Mouse (Mus musculus): ENCODE measurements around the gene Sds.
"Not testable (repeated sequence)": the region's sequence is repeated elsewhere in the genome, so short reads cannot be mapped to it uniquely, and the experiment has no call there.

The Sds gene

GRCm38 (mm10) chr5:120490679-120491192, 14.4 kb downstream of the Sds start:
- no peak for DNase-seq (ENCODE audit: low spot score)

GRCm38 (mm10) chr5:120492437-120492836, 16.1 kb downstream of the Sds start:
- DNase-seq (ENCODE audit: low spot score), result no peak

GRCm38 (mm10) chr5:120493440-120493839, 17.1 kb downstream of the Sds start:
- DNase-seq (ENCODE audit: low spot score), result no peak

GRCm38 (mm10) chr5:120493873-120494395, 17.6 kb downstream of the Sds start:
- no peak for DNase-seq (ENCODE audit: low spot score)

GRCm38 (mm10) chr5:120495064-120495702, 18.9 kb downstream of the Sds start:
- no peak for DNase-seq (ENCODE audit: low spot score)

GRCm38 (mm10) chr5:120495703-120496226, 19.4 kb downstream of the Sds start:
- no peak for DNase-seq (ENCODE audit: low spot score)

- DNase-seq (ENCODE audit: low spot score), result no peak
Observed at GRCm38 (mm10) chr5:120497071-120497470, 20.7 kb downstream of the Sds start.

GRCm38 (mm10) chr5:120499202-120499601, 22.9 kb downstream of the Sds start:
- DNase-seq (ENCODE audit: low spot score), result no peak

GRCm38 (mm10) chr5:120500609-120501008, 24.3 kb downstream of the Sds start:
- not testable (repeated sequence) for DNase-seq (ENCODE audit: low spot score)

GRCm38 (mm10) chr5:120502147-120502621, 25.9 kb downstream of the Sds start:
- no peak for DNase-seq (ENCODE audit: low spot score)

- DNase-seq (ENCODE audit: low spot score), result no peak
Observed at GRCm38 (mm10) chr5:120502675-120503143, 26.4 kb downstream of the Sds start.

GRCm38 (mm10) chr5:120503144-120503795, 26.9 kb downstream of the Sds start, which contains the start of gene Plbd2:
Gene Plbd2 (minus strand): TSS chr5:120503625.
- DNase-seq (ENCODE audit: low spot score), result peak; percentile 90

- DNase-seq (ENCODE audit: low spot score), result peak; percentile 63
Observed at GRCm38 (mm10) chr5:120505368-120505767, 29.0 kb downstream of the Sds start.

- no peak for DNase-seq (ENCODE audit: low spot score)
Observed at GRCm38 (mm10) chr5:120505781-120506180, 29.5 kb downstream of the Sds start.

- DNase-seq (ENCODE audit: low spot score), result no peak
Observed at GRCm38 (mm10) chr5:120506490-120506889, 30.2 kb downstream of the Sds start.

- DNase-seq (ENCODE audit: low spot score), result no peak
Observed at GRCm38 (mm10) chr5:120507311-120507710, 31.0 kb downstream of the Sds start.

GRCm38 (mm10) chr5:120510982-120511642, 34.8 kb downstream of the Sds start, which contains the start of gene Slc8b1:
Gene Slc8b1 (plus strand): TSS chr5:120511168.
- DNase-seq (ENCODE audit: low spot score), result peak; percentile 95

GRCm38 (mm10) chr5:120511643-120512220, 35.4 kb downstream of the Sds start:
- peak; percentile 77 for DNase-seq (ENCODE audit: low spot score)

GRCm38 (mm10) chr5:120512911-120513555, 36.7 kb downstream of the Sds start:
- peak; percentile 87 for DNase-seq (ENCODE audit: low spot score)

- DNase-seq (ENCODE audit: low spot score), result no peak
Observed at GRCm38 (mm10) chr5:120514031-120514677, 37.8 kb downstream of the Sds start.

GRCm38 (mm10) chr5:120514754-120515153, 38.4 kb downstream of the Sds start:
- DNase-seq (ENCODE audit: low spot score), result no peak
